Mouse (Mus musculus) lung, embryonic 15.5 days (tissue): ENCODE measurements around the gene Espl1. TPM values are rescaled to one million over a fixed set of nuclear protein-coding genes. Genes with fewer than 3 reads are reported as not detected.

Experiments
- ATAC-seq: fragments of 200-750 bp; cut with Nextera tagmentation; 2 replicates; pipeline ENCODE4 v1.8.0; 2017; ENCODE audit warnings: moderate number of reproducible peaks, borderline replicate concordance; ENCODE audit not compliant: low FRiP score, low TSS enrichment; ENCODE audit errors: extremely low read depth
- H3K27ac ChIP-seq: fragments of 300-500 bp; sonication (generic); 2 replicates; pipeline ENCODE4 v1.5.1; 2015; ENCODE audit warnings: moderate library complexity, mild to moderate bottlenecking, inconsistent platforms
- H3K27me3 ChIP-seq: fragments of 300-500 bp; sonication (generic); 2 replicates; pipeline ENCODE4 v1.6.1; 2015; ENCODE audit warnings: inconsistent platforms
- H3K36me3 ChIP-seq: fragments of 300-500 bp; sonication (generic); 2 replicates; pipeline ENCODE4 v1.6.1; 2015; ENCODE audit warnings: inconsistent platforms
- H3K4me1 ChIP-seq: fragments of 300-500 bp; sonication (generic); 2 replicates; pipeline ENCODE4 v1.6.1; 2015; ENCODE audit warnings: inconsistent platforms
- H3K4me2 ChIP-seq: fragments of 300-500 bp; sonication (generic); 2 replicates; pipeline ENCODE4 v1.6.1; 2015; ENCODE audit warnings: inconsistent platforms, mild to moderate bottlenecking, moderate library complexity
- H3K4me3 ChIP-seq: fragments of 300-500 bp; sonication (generic); 2 replicates; pipeline ENCODE4 v1.5.1; 2015; ENCODE audit warnings: mild to moderate bottlenecking, inconsistent platforms
- H3K9ac ChIP-seq: fragments of 300-500 bp; sonication (generic); 2 replicates; pipeline ENCODE4 v1.6.1; 2015; ENCODE audit warnings: inconsistent platforms
- H3K9me3 ChIP-seq: fragments of 300-500 bp; sonication (generic); 2 replicates; pipeline ENCODE4 v1.6.1; 2016; ENCODE audit warnings: inconsistent platforms
- WGBS: fragments of 180-500 bp; shearing (Covaris S2); methylation state at CpG from one replicate; pipeline ENCODE4 v1.1.7; 2015; 5-methylcytosine and 5-hydroxymethylcytosine counted together
- polyA plus RNA-seq: library from polyadenylated mRNA; unstranded; fragments of >200 nt; fragmentation: Nextera tagmentation; extraction: Ambion mirVana; gene quantifications from 2 replicates; pipeline ENCODE4 v1.2.1, GENCODE M21; 2015

Espl1 gene
- polyA plus RNA-seq, 1 experiment from 2014 or later: 32.2 TPM

DNA sequence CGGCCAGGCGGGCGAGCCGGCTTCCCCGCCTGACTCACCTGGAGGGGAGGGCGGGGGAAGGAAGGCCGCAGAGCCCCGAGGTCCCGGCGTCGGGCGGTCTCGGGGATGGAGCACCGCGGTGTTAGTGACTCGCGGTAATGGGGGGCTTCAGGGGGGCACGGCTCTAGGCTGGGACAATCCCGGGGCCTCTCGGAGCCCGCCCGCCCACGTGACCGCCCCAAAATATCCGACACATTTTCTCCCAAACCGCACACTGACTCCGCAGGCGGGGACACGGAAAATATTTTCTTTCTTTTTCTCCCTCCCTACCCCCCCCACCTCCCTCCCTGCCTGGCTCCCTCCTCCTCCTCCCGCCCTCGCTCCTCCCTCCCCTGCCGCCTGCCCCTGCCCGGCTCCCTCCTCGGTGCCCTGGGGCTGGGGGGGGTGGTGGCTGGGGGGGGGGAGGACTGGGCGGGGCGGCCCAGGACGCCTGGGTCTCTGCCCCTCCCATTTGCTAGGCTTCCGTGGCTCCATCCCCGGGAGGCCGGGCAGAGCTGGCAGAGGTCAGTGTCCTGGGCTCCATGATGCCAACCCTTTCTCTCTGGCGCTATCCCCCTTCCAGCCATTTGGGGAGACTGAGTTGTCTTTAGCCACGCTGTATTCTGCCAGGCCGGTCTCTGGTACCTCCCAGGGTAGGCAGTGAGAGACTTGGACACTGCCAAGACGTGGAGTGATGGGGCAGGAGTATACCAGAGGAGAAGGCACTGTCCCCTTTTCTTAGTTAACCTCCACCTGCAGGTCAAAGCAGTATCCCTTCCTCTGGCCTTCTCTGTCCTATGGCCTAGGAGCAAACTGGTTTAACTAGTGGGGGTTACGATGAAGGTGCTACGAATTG is 38.6 kb upstream of the Espl1 start, which contains the start of gene Rarg:
Rarg (minus strand) TSS at position 316 of the 874 bp plus-strand sequence.
- Histone ChIP-seq H3K4me2 (peak within 1 kb of the TSS; percentile 88), H3K4me1 (peaks cover 56% of the 10 kb centered on the region), H3K9ac (peak within 1 kb of the TSS; percentile 70), H3K36me3 (0 out of 2 replicates have a peak, but pooled peaks cover 2% of the 10 kb centered on the region), H3K27ac (peak within 1 kb of the TSS; percentile 96), H3K4me3 (peak within 1 kb of the TSS; percentile 74), H3K9me3 (no peaks in the 10 kb centered on the region), H3K27me3 (no peaks in the 10 kb centered on the region)
- WGBS: 1% methylated on average over 41 of the region's 46 CpGs
- ATAC-seq: peak; percentile 60

DNA sequence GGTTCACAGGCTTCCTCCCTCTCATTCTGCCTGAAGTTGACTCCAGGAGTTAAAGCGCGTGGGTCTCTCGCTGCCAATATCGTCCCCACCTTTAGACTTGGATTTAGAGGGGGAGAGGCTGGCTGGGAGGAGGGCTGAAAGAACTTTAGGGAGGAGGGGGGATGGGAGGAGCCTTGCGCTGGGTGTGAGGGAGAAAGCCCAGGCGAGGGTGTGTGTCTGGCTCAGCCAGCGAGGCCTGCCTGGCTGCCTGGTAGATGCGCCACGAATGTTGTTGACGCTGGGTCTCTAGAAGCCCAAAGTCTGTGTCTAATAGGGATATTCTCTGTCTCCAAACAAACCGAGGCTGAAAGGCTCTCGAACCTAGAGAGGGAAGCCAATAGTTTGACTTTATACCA is 38.0 kb upstream of the Espl1 start:
- peak; percentile 48 for ATAC-seq
- no peaks in the 10 kb centered on the region for H3K9me3 ChIP-seq
- no peaks in the 10 kb centered on the region for H3K27me3 ChIP-seq
- H3K4me3 ChIP-seq: peak overlapping the region; percentile 74
- H3K9ac ChIP-seq: 0 out of 2 replicates have a peak overlapping the region, but pooled peaks have one; percentile 32
- peaks cover 52% of the 10 kb centered on the region for H3K4me1 ChIP-seq
- H3K4me2 ChIP-seq: peak overlapping the region; percentile 88
- H3K36me3 ChIP-seq: 0 out of 2 replicates have a peak, but pooled peaks cover 2% of the 10 kb centered on the region
- H3K27ac ChIP-seq: peak overlapping the region; percentile 96
- WGBS: 8% methylated on average over 12 of the region's 12 CpGs

DNA sequence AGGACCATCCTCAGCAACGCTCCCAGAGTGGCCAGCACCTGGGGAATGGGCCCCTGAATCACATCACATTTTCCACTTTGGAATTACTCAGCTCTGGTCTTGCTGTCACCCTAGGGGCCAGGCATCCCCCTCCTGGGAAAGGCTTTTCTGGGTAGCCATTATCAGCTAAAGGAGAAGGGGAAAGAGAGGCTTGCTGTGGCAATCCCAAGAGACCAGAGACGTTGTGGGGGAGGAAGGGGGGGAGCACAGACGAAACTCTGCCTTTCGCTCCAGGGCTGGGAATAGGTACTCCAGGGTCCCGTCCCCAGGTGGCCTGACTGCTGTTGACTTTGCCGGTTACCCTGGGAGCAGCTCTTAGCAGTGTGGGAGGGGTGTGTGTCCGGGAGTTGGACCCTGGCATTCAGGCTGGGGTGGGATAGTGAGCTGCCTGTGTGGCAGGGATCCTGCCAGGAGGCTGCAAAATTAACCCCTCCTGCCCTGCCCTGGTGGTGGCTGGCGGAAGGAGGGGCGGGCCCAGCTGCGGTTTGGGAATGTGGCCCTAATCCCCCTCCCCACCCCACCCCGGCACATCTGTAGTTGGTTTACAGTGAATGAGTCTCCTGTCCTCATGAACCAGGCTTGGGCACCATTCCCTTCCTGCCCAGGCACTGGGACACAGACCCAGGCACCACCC is 37.3 kb upstream of the Espl1 start:
- WGBS: 31% methylated on average over 9 of the region's 11 CpGs

DNA sequence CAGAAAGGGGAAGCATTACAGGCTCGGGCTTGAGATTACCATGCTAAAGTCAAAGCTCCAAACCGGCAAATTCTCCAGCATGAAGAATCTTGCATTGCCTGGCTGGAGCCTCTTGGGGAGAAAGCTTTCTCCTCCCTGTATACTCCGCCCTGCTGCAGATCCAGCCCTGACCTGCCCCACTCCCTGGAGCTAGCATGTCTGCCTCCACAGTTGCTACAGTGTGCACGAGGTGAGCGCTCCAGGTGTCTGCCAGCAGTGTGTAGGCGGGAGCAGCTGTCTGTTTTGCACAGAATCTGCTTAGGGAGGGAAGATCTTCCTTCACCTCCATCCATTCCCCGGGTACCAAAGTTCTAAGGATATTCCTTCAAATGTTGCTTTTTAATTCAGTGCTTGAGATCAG is 33.5 kb upstream of the Espl1 start:
- ATAC-seq: no peak
- WGBS: 46% methylated on average over 7 of the region's 7 CpGs
- Histone ChIP-seq H3K4me2 (no peak overlapping the region), H3K27ac (no peak overlapping the region), H3K36me3 (no peaks in the 10 kb centered on the region), H3K9ac (no peak overlapping the region), H3K4me1 (peaks cover 21% of the 10 kb centered on the region), H3K9me3 (no peaks in the 10 kb centered on the region), H3K4me3 (no peak overlapping the region), H3K27me3 (no peaks in the 10 kb centered on the region)

More for the DNA sequence above, 37.3 kb upstream of the Espl1 start:
- Histone ChIP-seq H3K4me3 (no peak overlapping the region), H3K27me3 (no peaks in the 10 kb centered on the region), H3K9me3 (no peaks in the 10 kb centered on the region), H3K4me1 (peaks cover 46% of the 10 kb centered on the region), H3K4me2 (peak overlapping the region; percentile 88), H3K36me3 (0 out of 2 replicates have a peak, but pooled peaks cover 2% of the 10 kb centered on the region), H3K27ac (peak overlapping the region; percentile 96), H3K9ac (peak overlapping the region; percentile 32)
- ATAC-seq: peak; percentile 12; the same call in 1 of the 2 replicates

DNA sequence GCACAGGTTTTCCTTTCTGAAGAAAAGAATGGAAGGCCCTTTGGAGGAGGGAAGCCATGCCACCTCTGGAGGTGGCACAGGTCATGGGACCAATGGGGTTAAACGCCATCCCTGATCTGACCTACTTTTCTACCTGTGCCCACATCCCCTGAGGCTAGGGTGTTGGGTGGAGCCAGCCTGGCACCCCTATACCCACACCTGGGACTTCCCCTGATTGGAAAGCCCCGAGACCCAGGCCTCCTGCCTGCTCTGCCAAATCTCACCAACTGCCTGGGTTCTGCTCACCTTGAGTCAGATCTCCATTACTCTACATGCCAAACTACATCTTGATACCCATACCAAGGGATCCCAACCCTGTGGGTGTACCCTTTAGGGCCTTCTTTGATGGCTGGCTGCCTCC is 33.0 kb upstream of the Espl1 start:
- ATAC-seq: no peak
- H3K27me3 ChIP-seq: no peaks in the 10 kb centered on the region

GRCm38 (mm10) chr15:102265548-102265947 is 30.5 kb upstream of the Espl1 start:
- WGBS: 87% methylated on average over 5 of the region's 5 CpGs
- no peaks in the 10 kb centered on the region for H3K36me3 ChIP-seq
- no peak for ATAC-seq

More for the DNA sequence above, 33.0 kb upstream of the Espl1 start:
- Histone ChIP-seq H3K9me3 (no peaks in the 10 kb centered on the region), H3K4me1 (peaks cover 17% of the 10 kb centered on the region), H3K36me3 (no peaks in the 10 kb centered on the region), H3K9ac (no peak overlapping the region), H3K4me2 (no peak overlapping the region), H3K27ac (no peak overlapping the region), H3K4me3 (no peak overlapping the region)
- 73% methylated on average over 2 of the region's 2 CpGs for WGBS

DNA sequence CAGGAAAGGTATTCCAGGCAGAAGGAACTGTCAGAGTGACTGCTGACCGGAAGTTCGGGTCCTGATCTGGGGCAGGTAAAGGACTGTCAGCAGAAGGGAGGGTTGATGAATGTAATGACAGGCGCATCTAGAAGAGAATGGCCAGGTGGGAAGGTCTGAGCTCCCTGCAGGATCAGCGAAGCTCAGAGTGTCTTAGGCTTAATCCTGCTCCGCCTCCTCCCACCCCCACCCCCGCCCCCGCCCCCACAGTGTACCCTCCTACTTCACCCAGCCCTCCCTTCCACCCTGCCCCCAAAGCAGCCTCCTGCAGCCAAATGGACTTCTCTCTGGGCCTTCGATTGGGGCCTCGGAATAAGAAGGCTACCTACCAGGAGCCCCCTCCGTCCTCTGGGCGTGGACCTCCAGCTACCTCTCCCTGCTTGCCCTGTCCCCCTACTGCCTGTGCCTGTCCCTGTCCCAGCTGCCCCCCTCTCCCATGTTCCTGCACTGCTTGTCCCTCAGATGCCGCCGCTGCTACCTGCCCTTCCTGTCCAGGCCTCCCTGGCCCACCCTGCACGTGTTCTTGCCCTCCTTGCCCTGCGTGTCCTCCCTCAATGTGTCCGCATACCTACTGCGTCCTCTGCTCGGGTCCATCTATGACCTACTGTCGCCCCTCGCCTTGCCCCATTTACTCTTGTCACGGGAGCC is 25.6 kb upstream of the Espl1 start, which contains the start of gene Gm9918:
Gm9918 (plus strand) TSS at position 290 of the 687 bp plus-strand sequence.
- H3K4me2 ChIP-seq: peak within 1 kb of the TSS; percentile 52
- H3K4me1 ChIP-seq: peaks cover 14% of the 10 kb centered on the region
- ATAC-seq: peak; percentile 66; the same call in 1 of the 2 replicates
- H3K9me3 ChIP-seq: no peaks in the 10 kb centered on the region
- H3K27me3 ChIP-seq: no peaks in the 10 kb centered on the region
- H3K4me3 ChIP-seq: peak within 1 kb of the TSS; percentile 27
- H3K9ac ChIP-seq: peak within 1 kb of the TSS; percentile 25; the same call in 1 of the 2 replicates
- 9% methylated on average over 20 of the region's 21 CpGs for WGBS
- no peaks in the 10 kb centered on the region for H3K36me3 ChIP-seq
- 0 out of 2 replicates have a peak within 1 kb of the TSS, but pooled peaks have one; percentile 1 for H3K27ac ChIP-seq

More at GRCm38 (mm10) chr15:102265548-102265947, 30.5 kb upstream of the Espl1 start:
- no peaks in the 10 kb centered on the region for H3K9me3 ChIP-seq
- H3K4me1 ChIP-seq: peaks cover 3% of the 10 kb centered on the region
- no peak overlapping the region for H3K4me2 ChIP-seq
- H3K27ac ChIP-seq: no peak overlapping the region
- no peak overlapping the region for H3K4me3 ChIP-seq
- no peaks in the 10 kb centered on the region for H3K27me3 ChIP-seq
- H3K9ac ChIP-seq: no peak overlapping the region

DNA sequence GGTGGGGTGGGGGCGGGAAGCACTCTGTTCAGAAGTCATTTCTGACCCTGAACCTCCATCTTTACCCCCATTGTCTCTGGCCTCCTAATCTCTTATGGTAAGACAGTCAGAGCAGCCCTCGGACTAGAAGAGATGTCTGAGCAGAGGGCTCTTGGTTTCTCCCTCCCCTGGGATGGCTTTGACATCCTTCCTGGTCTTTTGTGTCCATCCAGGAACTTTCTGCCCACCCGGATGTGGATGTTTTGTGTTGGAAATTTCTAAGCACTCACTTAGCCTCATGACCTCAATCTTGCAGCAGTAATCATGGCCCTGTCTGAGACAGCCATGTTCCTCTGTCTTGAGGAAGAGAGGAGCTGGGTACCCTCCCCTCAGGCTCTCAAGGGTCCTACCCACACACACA is 24.6 kb upstream of the Espl1 start:
- WGBS: 33% methylated on average over 3 of the region's 3 CpGs
- peak overlapping the region; percentile 52 for H3K4me2 ChIP-seq
- peak overlapping the region; percentile 20; the same call in 1 of the 2 replicates for H3K27ac ChIP-seq
- peaks cover 14% of the 10 kb centered on the region for H3K4me1 ChIP-seq
- no peaks in the 10 kb centered on the region for H3K9me3 ChIP-seq
- ATAC-seq: no peak
- no peak overlapping the region for H3K4me3 ChIP-seq
- no peak overlapping the region for H3K9ac ChIP-seq
- no peaks in the 10 kb centered on the region for H3K36me3 ChIP-seq
- no peaks in the 10 kb centered on the region for H3K27me3 ChIP-seq

- peaks cover 19% of the 10 kb centered on the region for H3K4me1 ChIP-seq
- H3K4me2 ChIP-seq: no peak overlapping the region
- H3K9ac ChIP-seq: no peak overlapping the region
- H3K9me3 ChIP-seq: no peaks in the 10 kb centered on the region
- no peaks in the 10 kb centered on the region for H3K27me3 ChIP-seq
- H3K4me3 ChIP-seq: no peak overlapping the region
- 71% methylated on average over 6 of the region's 6 CpGs for WGBS
- H3K36me3 ChIP-seq: no peaks in the 10 kb centered on the region
- no peak overlapping the region for H3K27ac ChIP-seq
- no peak for ATAC-seq
These were observed 21.9 kb upstream of the Espl1 start for GRCm38 (mm10) chr15:102273982-102274716.

- peak overlapping the region; percentile 58 for H3K9ac ChIP-seq
- peak overlapping the region; percentile 90 for H3K4me2 ChIP-seq
- peak overlapping the region; percentile 92 for H3K27ac ChIP-seq
- no peak for ATAC-seq
- H3K4me1 ChIP-seq: peaks cover 16% of the 10 kb centered on the region
- peak overlapping the region; percentile 81 for H3K4me3 ChIP-seq
- H3K36me3 ChIP-seq: peaks cover 9% of the 10 kb centered on the region
- H3K27me3 ChIP-seq: no peaks in the 10 kb centered on the region
- H3K9me3 ChIP-seq: no peaks in the 10 kb centered on the region
- 28% methylated on average over 7 of the region's 7 CpGs for WGBS
These were observed 17.4 kb upstream of the Espl1 start for GRCm38 (mm10) chr15:102278726-102279091.
